Comparison of ENCODE assay signal across 11 mouse cellular contexts in genomic region chr11:115900561-115901337, GRCm38 (mm10). TPM values are rescaled to one million over a fixed set of nuclear protein-coding genes. Genes with fewer than 3 reads are reported as not detected.
DNase-seq lines count a peak whose midpoint lies in the region; ATAC-seq and TF ChIP-seq lines count a peak whose summit lies in the region.
"Had no signal": no experiment of that assay in that cellular context is flagged by ENCODE, and none has a peak within 500 bp of the region (broad histone marks: within the 10 kb centered on the region; RNA-seq: fewer than 3 reads in every experiment).

No protein-coding gene starts in this region.

- TF ChIP-seq POLR2A in kidney, adult 2 months (IDR thresholded peaks at IDR 0.05; ENCODE audit: low read depth, low read length) = no peak
- TF ChIP-seq POLR2A in bone marrow, adult 2 months (IDR thresholded peaks at IDR 0.05; ENCODE audit: borderline replicate concordance, control insufficient read depth, low read depth, low read length) = no peak
- no peak for TF ChIP-seq POLR2A in limb, embryonic 14.5 days (IDR thresholded peaks at IDR 0.05; ENCODE audit: borderline replicate concordance, extremely low read depth, insufficient read depth, insufficient read length)

- H3K9me3 ChIP-seq in limb, embryonic 14.5 days (ENCODE audit: control insufficient read depth, low read length) = no peaks in the 10 kb centered on the region

- no peak for TF ChIP-seq CTCF in kidney, adult 2 months (conservative IDR thresholded peaks at IDR 0.05; ENCODE audit: insufficient read depth, insufficient read length, low read depth, low read length)
- no peak for TF ChIP-seq CTCF in bone marrow, adult 2 months (IDR thresholded peaks at IDR 0.05; ENCODE audit: control insufficient read depth, insufficient read depth, low read length)

- no peaks in the 10 kb centered on the region for H3K36me3 ChIP-seq in kidney, adult 2 months (ENCODE audit: control insufficient read depth, insufficient read depth, low read length)
- peaks cover 10% of the 10 kb centered on the region for H3K36me3 ChIP-seq in limb, embryonic 14.5 days (ENCODE audit: control insufficient read depth, insufficient read depth, low read length)

- peak; percentile 77 for DNase-seq in kidney, adult 2 months
- no peak for DNase-seq in kidney, adult 11 months
- no peak for DNase-seq in limb, embryonic 14.5 days (ENCODE audit: low spot score)
- DNase-seq in urinary bladder, adult 2 months (ENCODE audit: low spot score) = no peak
- DNase-seq in right cerebral cortex, postnatal 4 days = no peak
- no peak for DNase-seq in gastrocnemius, adult 8-10 months (ENCODE audit: low spot score in 2 of 2)

- peak overlapping the region; percentile 57 for H3K4me3 ChIP-seq in kidney, adult 2 months (ENCODE audit: insufficient read depth, low read depth, low read length)
- peak overlapping the region; percentile 70 for H3K4me3 ChIP-seq in bone marrow, adult 2 months (replicated peaks; ENCODE audit: control insufficient read depth, low read depth, low read length)
- peak overlapping the region; percentile 12; the same call in 1 of the 2 replicates for H3K4me3 ChIP-seq in limb, embryonic 14.5 days (replicated peaks; ENCODE audit: low read length)

- peak overlapping the region; percentile 98 for H3K27ac ChIP-seq in kidney, adult 2 months (ENCODE audit: insufficient read depth, low read depth, low read length)
- peak overlapping the region; percentile 96 for H3K27ac ChIP-seq in bone marrow, adult 2 months (ENCODE audit: control insufficient read depth, insufficient read depth, low read depth, low read length, poor library complexity)
- no peak overlapping the region for H3K27ac ChIP-seq in limb, embryonic 14.5 days (replicated peaks; ENCODE audit: low read depth, low read length)

- peak overlapping the region; percentile 36; the same call in 1 of the 2 replicates for H3K9ac ChIP-seq in limb, embryonic 14.5 days (ENCODE audit: low read depth, low read length, severe bottlenecking)

- 44% methylated on average over 8 of the region's 8 CpGs for WGBS in kidney, adult 2 months
- WGBS in bone marrow, adult 2 months = 44% methylated on average over 8 of the region's 8 CpGs
- WGBS in limb, embryonic 14.5 days = 68% methylated on average over 8 of the region's 8 CpGs

- 0 out of 2 replicates have a peak, but pooled peaks have one; percentile 2 for ATAC-seq in erythroid progenitor cell, adult 5-6 weeks (replicated peaks; ENCODE audit: low FRiP score, poor library complexity, severe bottlenecking)
- ATAC-seq in limb, embryonic 14.5 days (ENCODE audit: low FRiP score, low read depth) = no peak

- peaks cover 48% of the 10 kb centered on the region for H3K4me1 ChIP-seq in kidney, adult 2 months (ENCODE audit: control insufficient read depth, insufficient read depth, low read length)
- H3K4me1 ChIP-seq in bone marrow, adult 2 months (ENCODE audit: control insufficient read depth, insufficient read depth, low read length) = peaks cover 20% of the 10 kb centered on the region
- peaks cover 12% of the 10 kb centered on the region; the same call in 1 of the 2 replicates for H3K4me1 ChIP-seq in limb, embryonic 14.5 days (ENCODE audit: control insufficient read depth, insufficient read depth, low read length)

- H3K27me3 ChIP-seq in kidney, adult 2 months (replicated peaks; ENCODE audit: control insufficient read depth, insufficient read depth, low read length) = no peaks in the 10 kb centered on the region
- no peaks in the 10 kb centered on the region for H3K27me3 ChIP-seq in limb, embryonic 14.5 days (ENCODE audit: control insufficient read depth, insufficient read depth, low read length)

- H3K4me2 ChIP-seq in limb, embryonic 14.5 days (replicated peaks; ENCODE audit: low read depth, low read length, severe bottlenecking) = no peak overlapping the region

RNA-seq across cellular contexts. Expression of gene Smim5, which starts 1.0 kb away (rescaled TPM):
- 26.1 and 26.7 TPM in 2 replicates for polyA plus RNA-seq in kidney, adult 2 months (2012; rRNA removed)
- 44.8 and 74.9 TPM in 2 replicates for polyA plus RNA-seq in bone marrow, adult 2 months (2011; ENCODE audit: insufficient read depth, insufficient read length, low replicate concordance, missing spikeins)
- 37.7 and 44.7 TPM in 2 replicates for total RNA-seq in erythroid progenitor cell, adult 5-6 weeks (2015; ENCODE audit: low replicate concordance)
- 27.1 and 64.4 TPM in 2 replicates for total RNA-seq in erythroid progenitor cell, adult 5-6 weeks (2017; ENCODE audit: low replicate concordance)
- polyA plus RNA-seq in limb, embryonic 14.5 days (2012; rRNA removed) = 9.8 and 10.5 TPM in 2 replicates
- 16.0 and 17.5 TPM in 2 replicates for polyA plus RNA-seq in limb, embryonic 14.5 days (2014; fragmentation: Nextera tagmentation; extraction: Ambion mirVana)
- 7.0 and 10.4 TPM in 2 replicates for polyA plus RNA-seq in urinary bladder, adult 2 months (2012; rRNA removed)
- under 1 TPM in 3 of 4 experiments, not detected in 1; 0.61 to 0.88 (median 0.72) TPM for total RNA-seq in gastrocnemius, adult 8-10 months (2022)
- polyA plus RNA-seq: testis, adult 2 months had no signal

RNA-seq across cellular contexts. Expression of gene Smim6, which starts 11.1 kb away (rescaled TPM):
- 5.0 and 5.7 TPM in 2 replicates for polyA plus RNA-seq in kidney, adult 2 months (2012; rRNA removed)
- polyA plus RNA-seq in bone marrow, adult 2 months (2011; ENCODE audit: insufficient read depth, insufficient read length, low replicate concordance, missing spikeins) = 4.4 and 13.1 TPM in 2 replicates
- 4.3 and 15.1 TPM in 2 replicates for total RNA-seq in erythroid progenitor cell, adult 5-6 weeks (2015; ENCODE audit: low replicate concordance)
- total RNA-seq in erythroid progenitor cell, adult 5-6 weeks (2017; ENCODE audit: low replicate concordance) = 0.23 and 6.4 TPM in 2 replicates
- 0.52 and 0.77 TPM in 2 replicates for polyA plus RNA-seq in limb, embryonic 14.5 days (2012; rRNA removed)
- 0.83 and 0.89 TPM in 2 replicates for polyA plus RNA-seq in limb, embryonic 14.5 days (2014; fragmentation: Nextera tagmentation; extraction: Ambion mirVana)
- polyA plus RNA-seq in urinary bladder, adult 2 months (2012; rRNA removed) = 16.9 and 17.8 TPM in 2 replicates
- total RNA-seq in gastrocnemius, adult 8-10 months (2022) = not detected
- total RNA-seq: adrenal gland, postnatal 36 days; left cerebral cortex, postnatal 14 days had no signal

RNA-seq across cellular contexts. Expression of gene Sap30bp, which starts 32.3 kb away (rescaled TPM):
- 20.5 and 24.1 TPM in 2 replicates for polyA plus RNA-seq in kidney, adult 2 months (2012; rRNA removed)
- 12.8 and 21.7 TPM in 2 replicates for polyA plus RNA-seq in bone marrow, adult 2 months (2011; ENCODE audit: insufficient read depth, insufficient read length, low replicate concordance, missing spikeins)
- 16.6 and 17.6 TPM in 2 replicates for total RNA-seq in erythroid progenitor cell, adult 5-6 weeks (2015; ENCODE audit: low replicate concordance)
- 224 and 296 TPM in 2 replicates for total RNA-seq in erythroid progenitor cell, adult 5-6 weeks (2017; ENCODE audit: low replicate concordance)
- 35.6 and 52.6 TPM in 2 replicates for polyA plus RNA-seq in limb, embryonic 14.5 days (2012; rRNA removed)
- 36.6 and 36.9 TPM in 2 replicates for polyA plus RNA-seq in limb, embryonic 14.5 days (2014; fragmentation: Nextera tagmentation; extraction: Ambion mirVana)
- polyA plus RNA-seq in urinary bladder, adult 2 months (2012; rRNA removed) = 31.6 and 33.7 TPM in 2 replicates
- total RNA-seq in gastrocnemius, adult 8-10 months (2022) = 10 to 100 TPM in 2 of 4 experiments, 1 to 10 TPM in 2; 7.7 to 15.7 (median 9.7) TPM

RNA-seq across cellular contexts. Expression of gene Recql5, which starts 32.5 kb away (rescaled TPM):
- 16.9 and 18.8 TPM in 2 replicates for polyA plus RNA-seq in kidney, adult 2 months (2012; rRNA removed)
- polyA plus RNA-seq in bone marrow, adult 2 months (2011; ENCODE audit: insufficient read depth, insufficient read length, low replicate concordance, missing spikeins) = 17.4 and 40.9 TPM in 2 replicates
- total RNA-seq in erythroid progenitor cell, adult 5-6 weeks (2015; ENCODE audit: low replicate concordance) = 16.3 and 17.7 TPM in 2 replicates
- 13.8 and 33.5 TPM in 2 replicates for total RNA-seq in erythroid progenitor cell, adult 5-6 weeks (2017; ENCODE audit: low replicate concordance)
- 27.9 and 28.0 TPM in 2 replicates for polyA plus RNA-seq in limb, embryonic 14.5 days (2012; rRNA removed)
- polyA plus RNA-seq in limb, embryonic 14.5 days (2014; fragmentation: Nextera tagmentation; extraction: Ambion mirVana) = 16.1 and 18.3 TPM in 2 replicates
- 26.4 and 29.5 TPM in 2 replicates for polyA plus RNA-seq in urinary bladder, adult 2 months (2012; rRNA removed)
- total RNA-seq in gastrocnemius, adult 8-10 months (2022) = 1 to 10 TPM; 5.0 to 9.5 (median 6.5) TPM

RNA-seq across cellular contexts. Expression of gene Myo15b, which starts 42.5 kb away (rescaled TPM):
- 104 and 132 TPM in 2 replicates for polyA plus RNA-seq in kidney, adult 2 months (2012; rRNA removed)
- polyA plus RNA-seq in bone marrow, adult 2 months (2011; ENCODE audit: insufficient read depth, insufficient read length, low replicate concordance, missing spikeins) = 0.57 TPM in 1 of 2 replicates, not detected in the other
- not detected in 2 replicates for total RNA-seq in erythroid progenitor cell, adult 5-6 weeks (2015; ENCODE audit: low replicate concordance)
- total RNA-seq in erythroid progenitor cell, adult 5-6 weeks (2017; ENCODE audit: low replicate concordance) = not detected in 2 replicates
- 0.55 and 1.3 TPM in 2 replicates for polyA plus RNA-seq in limb, embryonic 14.5 days (2012; rRNA removed)
- polyA plus RNA-seq in limb, embryonic 14.5 days (2014; fragmentation: Nextera tagmentation; extraction: Ambion mirVana) = 0.54 and 0.56 TPM in 2 replicates
- 0.44 and 0.65 TPM in 2 replicates for polyA plus RNA-seq in urinary bladder, adult 2 months (2012; rRNA removed)
- total RNA-seq in gastrocnemius, adult 8-10 months (2022) = not detected

Comparison
In these comparisons a context has a peak if more than half of its experiments do, and no peak if none do; other contexts are left out.
1. H3K4me3 ChIP-seq: peak in every context shown above with its lines; median percentile 70 in bone marrow, adult 2 months; 57 in kidney, adult 2 months; 12 in limb, embryonic 14.5 days.